ENCODE assay signal across 1 mouse cellular context in the genomic region with DNA sequence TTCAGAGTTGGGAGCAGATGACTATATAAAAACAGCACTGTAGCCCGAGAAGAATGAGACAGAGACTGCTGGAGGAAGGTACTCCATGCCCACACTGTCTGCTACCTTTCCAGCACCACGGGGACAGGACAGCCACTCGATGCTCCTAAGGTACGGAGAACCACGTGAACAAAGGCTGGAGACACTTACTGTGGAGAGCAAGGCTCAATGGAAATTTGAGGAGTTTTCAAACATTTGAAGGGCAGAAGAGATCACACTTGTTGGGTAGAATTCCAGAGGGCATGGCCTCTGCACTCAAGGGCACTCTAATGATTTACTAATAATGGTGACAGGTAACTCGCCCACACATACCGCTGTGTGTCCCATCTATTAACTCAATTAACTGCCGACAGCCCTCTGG.
TF ChIP-seq lines count a peak whose summit lies in the region.

No protein-coding gene starts in this region.

TF ChIP-seq in myocyte, 11 proteins besides CTCF, POLR2A, EP300 and RAD21:
- no peak for TF ChIP-seq POLR2AphosphoS2 (IDR thresholded peaks at IDR 0.05; ENCODE audit: insufficient read length, low read depth)
- TF ChIP-seq TCF3 (IDR thresholded peaks at IDR 0.05; ENCODE audit: insufficient read length, low read depth), result no peak
- no peak for TF ChIP-seq E2F4 (IDR thresholded peaks at IDR 0.05; ENCODE audit: insufficient read depth)
- no peak for TF ChIP-seq REST (IDR thresholded peaks at IDR 0.05; ENCODE audit: insufficient read depth, insufficient read length)
- no peak for TF ChIP-seq MYOG (IDR thresholded peaks at IDR 0.05; ENCODE audit: control insufficient read depth in 1 of 3, insufficient read depth in 1 of 3, insufficient read length in 2 of 3, low read depth in 2 of 3)
- no peak for TF ChIP-seq USF1 (IDR thresholded peaks at IDR 0.05; ENCODE audit: low read depth)
